Mouse (Mus musculus) hindbrain, embryonic 13.5 days (tissue): Measurements from ENCODE around the gene Toe1. TPM values are rescaled to one million over a fixed set of nuclear protein-coding genes. Genes with fewer than 3 reads are reported as not detected.

Experiments used
- ATAC-seq: fragments of 200-750 bp; cut with Nextera tagmentation; 2 replicates; pipeline ENCODE4 v1.8.0; 2017; ENCODE audit warnings: moderate TSS enrichment; ENCODE audit not compliant: low FRiP score
- H3K27ac ChIP-seq: fragments of 300-500 bp; sonication (generic); 2 replicates; pipeline ENCODE4 v1.5.1; 2015; ENCODE audit warnings: inconsistent platforms, mild to moderate bottlenecking, moderate library complexity
- H3K27me3 ChIP-seq: fragments of 300-500 bp; sonication (generic); 2 replicates; pipeline ENCODE4 v1.6.1; 2015; ENCODE audit warnings: mild to moderate bottlenecking, inconsistent platforms
- H3K36me3 ChIP-seq: fragments of 300-500 bp; sonication (generic); 2 replicates; pipeline ENCODE4 v1.6.1; 2015; ENCODE audit warnings: mild to moderate bottlenecking, inconsistent platforms
- H3K4me1 ChIP-seq: fragments of 300-500 bp; sonication (generic); replicated peaks from 2 replicates; pipeline ENCODE4 v1.6.1; 2015; ENCODE audit warnings: inconsistent platforms
- H3K4me2 ChIP-seq: fragments of 300-500 bp; sonication (generic); 2 replicates; pipeline ENCODE4 v1.6.1; 2015; ENCODE audit warnings: inconsistent platforms, mild to moderate bottlenecking, moderate library complexity
- H3K4me3 ChIP-seq: fragments of 300-500 bp; sonication (generic); 2 replicates; pipeline ENCODE4 v1.5.1; 2015; ENCODE audit warnings: mild to moderate bottlenecking, inconsistent platforms
- H3K9ac ChIP-seq: fragments of 300-500 bp; sonication (generic); 2 replicates; pipeline ENCODE4 v1.6.1; 2015; ENCODE audit warnings: mild to moderate bottlenecking, inconsistent platforms
- H3K9me3 ChIP-seq: fragments of 300-500 bp; sonication (generic); 2 replicates; pipeline ENCODE4 v1.6.1; 2016; ENCODE audit warnings: inconsistent platforms
- WGBS: fragments of 180-500 bp; shearing (Covaris S2); methylation state at CpG from one replicate; pipeline ENCODE4 v1.1.7; 2015; 5-methylcytosine and 5-hydroxymethylcytosine counted together
- polyA plus RNA-seq: library from polyadenylated mRNA; unstranded; fragments of >200 nt; fragmentation: Nextera tagmentation; extraction: Ambion mirVana; gene quantifications from 2 replicates; pipeline ENCODE4 v1.2.1, GENCODE M21; 2015

Gene Toe1
- polyA plus RNA-seq, 1 experiment from 2014 or later = 29.9 TPM

- Histone ChIP-seq H3K9ac (peak within 1 kb of the TSS; percentile 71), H3K27ac (no peak within 1 kb of the TSS), H3K9me3 (no peaks in the 10 kb centered on the region), H3K36me3 (peaks cover 14% of the 10 kb centered on the region; the same call in 1 of the 2 replicates), H3K4me1 (peaks cover 27% of the 10 kb centered on the region), H3K4me3 (peak within 1 kb of the TSS; percentile 46), H3K4me2 (peak within 1 kb of the TSS; percentile 85), H3K27me3 (peaks cover 34% of the 10 kb centered on the region)
- WGBS = 12% methylated on average over 9 of the region's 9 CpGs
- ATAC-seq = no peak
Observed at GRCm38 (mm10) chr4:116821694-116822016, 14.2 kb upstream of the Toe1 start, which contains the start of gene Hpdl. TSS of gene Hpdl (minus strand) at chr4:116821707.

- Histone ChIP-seq H3K36me3 (peaks cover 20% of the 10 kb centered on the region; the same call in 1 of the 2 replicates), H3K9ac (peak overlapping the region; percentile 71), H3K27ac (no peak overlapping the region), H3K4me1 (peaks cover 27% of the 10 kb centered on the region), H3K4me2 (peak overlapping the region; percentile 85), H3K27me3 (peaks cover 34% of the 10 kb centered on the region), H3K4me3 (peak overlapping the region; percentile 46), H3K9me3 (no peaks in the 10 kb centered on the region)
- peak; percentile 75 for ATAC-seq
- WGBS = 0% methylated on average over 51 of the region's 51 CpGs
Observed at GRCm38 (mm10) chr4:116820902-116821693, 13.7 kb upstream of the Toe1 start.

GRCm38 (mm10) chr4:116819968-116820901 is 12.8 kb upstream of the Toe1 start:
- peaks cover 34% of the 10 kb centered on the region for H3K27me3 ChIP-seq
- peaks cover 22% of the 10 kb centered on the region for H3K4me1 ChIP-seq
- H3K27ac ChIP-seq = no peak overlapping the region
- H3K36me3 ChIP-seq = peaks cover 26% of the 10 kb centered on the region
- ATAC-seq = no peak
- peak overlapping the region; percentile 85 for H3K4me2 ChIP-seq
- H3K9me3 ChIP-seq = no peaks in the 10 kb centered on the region
- 21% methylated on average over 32 of the region's 32 CpGs for WGBS
- peak overlapping the region; percentile 71 for H3K9ac ChIP-seq
- H3K4me3 ChIP-seq = peak overlapping the region; percentile 46

GRCm38 (mm10) chr4:116817486-116817885 is 10.0 kb upstream of the Toe1 start:
- Histone ChIP-seq H3K9ac (peak overlapping the region; percentile 19; the same call in 1 of the 2 replicates), H3K36me3 (peaks cover 28% of the 10 kb centered on the region), H3K4me3 (no peak overlapping the region), H3K27me3 (peaks cover 34% of the 10 kb centered on the region), H3K9me3 (no peaks in the 10 kb centered on the region), H3K4me1 (peaks cover 12% of the 10 kb centered on the region), H3K4me2 (no peak overlapping the region), H3K27ac (no peak overlapping the region)
- no peak for ATAC-seq
- WGBS = 93% methylated on average over 6 of the region's 6 CpGs

GRCm38 (mm10) chr4:116815276-116815675 is 7.8 kb upstream of the Toe1 start:
- H3K4me1 ChIP-seq = no peaks in the 10 kb centered on the region
- WGBS = 91% methylated on average over 5 of the region's 5 CpGs
- H3K36me3 ChIP-seq = peaks cover 28% of the 10 kb centered on the region
- no peak for ATAC-seq
- H3K4me2 ChIP-seq = no peak overlapping the region
- H3K9me3 ChIP-seq = no peaks in the 10 kb centered on the region
- H3K27me3 ChIP-seq = peaks cover 15% of the 10 kb centered on the region
- no peak overlapping the region for H3K27ac ChIP-seq
- no peak overlapping the region for H3K4me3 ChIP-seq
- H3K9ac ChIP-seq = no peak overlapping the region

- Histone ChIP-seq H3K27ac (no peak overlapping the region), H3K9me3 (no peaks in the 10 kb centered on the region), H3K36me3 (peaks cover 8% of the 10 kb centered on the region), H3K4me3 (no peak overlapping the region), H3K4me2 (no peak overlapping the region), H3K9ac (no peak overlapping the region), H3K27me3 (no peaks in the 10 kb centered on the region), H3K4me1 (peaks cover 15% of the 10 kb centered on the region)
- WGBS = 90% methylated on average over 3 of the region's 3 CpGs
- ATAC-seq = no peak
Observed at GRCm38 (mm10) chr4:116811012-116811411, 3.6 kb upstream of the Toe1 start.

- no peak overlapping the region for H3K4me2 ChIP-seq
- no peaks in the 10 kb centered on the region for H3K9me3 ChIP-seq
- 40% methylated on average over 5 of the region's 5 CpGs for WGBS
- no peak overlapping the region for H3K27ac ChIP-seq
- H3K27me3 ChIP-seq = no peaks in the 10 kb centered on the region
- peaks cover 40% of the 10 kb centered on the region for H3K36me3 ChIP-seq
- H3K4me3 ChIP-seq = no peak overlapping the region
- H3K4me1 ChIP-seq = no peaks in the 10 kb centered on the region
- no peak for ATAC-seq
- H3K9ac ChIP-seq = no peak overlapping the region
Observed at GRCm38 (mm10) chr4:116799901-116800300, 7.5 kb downstream of the Toe1 start.

GRCm38 (mm10) chr4:116796442-116797110 is 10.9 kb downstream of the Toe1 start:
- WGBS = 83% methylated on average over 1 of the region's 1 CpGs
- no peak overlapping the region for H3K4me3 ChIP-seq
- H3K9ac ChIP-seq = no peak overlapping the region
- no peaks in the 10 kb centered on the region for H3K9me3 ChIP-seq
- peaks cover 6% of the 10 kb centered on the region for H3K36me3 ChIP-seq
- no peaks in the 10 kb centered on the region for H3K4me1 ChIP-seq
- H3K27ac ChIP-seq = no peak overlapping the region
- H3K27me3 ChIP-seq = no peaks in the 10 kb centered on the region
- no peak for ATAC-seq
- H3K4me2 ChIP-seq = no peak overlapping the region

- Histone ChIP-seq H3K27me3 (no peaks in the 10 kb centered on the region), H3K9me3 (no peaks in the 10 kb centered on the region), H3K4me2 (no peak overlapping the region), H3K9ac (no peak overlapping the region), H3K4me3 (no peak overlapping the region), H3K36me3 (no peaks in the 10 kb centered on the region), H3K27ac (no peak overlapping the region), H3K4me1 (no peaks in the 10 kb centered on the region)
- 77% methylated on average over 2 of the region's 2 CpGs for WGBS
- ATAC-seq = no peak
Observed at GRCm38 (mm10) chr4:116794273-116794672, 13.2 kb downstream of the Toe1 start.

GRCm38 (mm10) chr4:116792453-116792852 is 15.0 kb downstream of the Toe1 start:
- no peak for ATAC-seq
- H3K4me2 ChIP-seq = no peak overlapping the region
- H3K4me3 ChIP-seq = no peak overlapping the region
- H3K9ac ChIP-seq = no peak overlapping the region
- no peaks in the 10 kb centered on the region for H3K4me1 ChIP-seq
- WGBS = 88% methylated on average over 8 of the region's 8 CpGs
- no peak overlapping the region for H3K27ac ChIP-seq
- H3K36me3 ChIP-seq = no peaks in the 10 kb centered on the region
- no peaks in the 10 kb centered on the region for H3K9me3 ChIP-seq
- no peaks in the 10 kb centered on the region for H3K27me3 ChIP-seq

GRCm38 (mm10) chr4:116788956-116789355 is 18.5 kb downstream of the Toe1 start:
- Histone ChIP-seq H3K27ac (no peak overlapping the region), H3K9ac (no peak overlapping the region), H3K4me2 (no peak overlapping the region), H3K9me3 (no peaks in the 10 kb centered on the region), H3K36me3 (no peaks in the 10 kb centered on the region), H3K4me3 (no peak overlapping the region), H3K4me1 (no peaks in the 10 kb centered on the region), H3K27me3 (no peaks in the 10 kb centered on the region)
- ATAC-seq = 0 out of 2 replicates have a peak, but pooled peaks have one; percentile 54
- WGBS = 15% methylated on average over 3 of the region's 3 CpGs
